Mouse (Mus musculus) heart, adult 18-20 months (tissue): ENCODE measurements around the gene Gfi1b. TPM values are rescaled to one million over a fixed set of nuclear protein-coding genes. Genes with fewer than 3 reads are reported as not detected.

Source experiments
- DNase-seq, 2 experiments: peaks; one replicate each; pipeline ENCODE4 v3.0.0; 2021 to 2022; ENCODE audit warnings: mixed read lengths in 1 of 2
- long read RNA-seq, 2 experiments: library from polyadenylated mRNA; stranded (forward); transcript quantifications; one replicate each; pipeline ENCODE4 v2.0.0; 2021
- total RNA-seq, 2 experiments: library from RNA; stranded (reverse); gene quantifications; 2 replicates each; pipeline ENCODE4 v1.2.3; 2021

The Gfi1b gene
- total RNA-seq: not detected
- long read RNA-seq, experiment 1: 0 reads
- long read RNA-seq, experiment 2: 0 reads

- peak; percentile 14 to 21 for DNase-seq
These were observed at the start of gene Gfi1b for GRCm38 (mm10) chr2:28621664-28622171. TSS of gene Gfi1b (minus strand) at chr2:28621982.

DNA sequence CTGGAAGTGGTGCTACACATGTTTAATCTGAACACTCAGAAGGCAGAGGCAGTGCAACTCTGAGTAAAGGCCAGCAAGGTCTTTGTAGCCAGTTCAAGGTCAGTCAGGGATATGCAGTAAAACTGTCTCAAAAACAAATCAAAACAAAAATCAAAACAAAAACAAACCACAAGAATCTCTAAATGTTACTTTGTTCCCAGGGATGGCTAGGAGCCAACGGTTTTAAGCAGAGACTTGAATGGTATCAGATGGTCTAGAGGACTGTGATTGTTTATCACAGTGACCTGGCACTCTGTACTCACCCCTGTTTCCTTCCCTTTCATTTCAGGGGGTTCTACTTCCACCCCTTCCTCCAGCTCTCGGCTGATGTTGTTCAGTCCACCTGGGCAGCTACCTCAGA lies 49.7 kb upstream of the Gfi1b start:
- DNase-seq: no peak

DNA sequence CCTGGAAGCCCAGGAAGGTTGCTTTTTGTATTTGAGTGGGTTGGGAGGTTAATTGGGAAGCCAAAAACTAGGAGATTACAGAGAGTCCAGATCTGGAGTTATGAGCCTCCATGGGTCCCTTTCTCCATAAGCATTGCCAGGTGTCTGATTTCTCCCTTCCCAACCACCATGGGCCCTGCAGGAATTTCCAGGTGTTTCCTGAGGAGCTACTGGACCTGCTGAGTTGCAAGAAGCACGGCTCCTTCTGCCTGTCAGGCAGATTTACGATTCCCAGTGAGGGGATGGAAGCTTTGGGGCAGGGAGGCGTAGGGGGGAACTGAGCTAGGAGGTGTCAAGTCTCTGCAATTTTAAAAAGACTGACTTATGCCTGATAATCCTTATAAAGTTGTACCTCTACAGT lies 44.0 kb upstream of the Gfi1b start:
- no peak for DNase-seq

- DNase-seq: no peak
These were observed 41.1 kb upstream of the Gfi1b start for GRCm38 (mm10) chr2:28662891-28663290.

DNA sequence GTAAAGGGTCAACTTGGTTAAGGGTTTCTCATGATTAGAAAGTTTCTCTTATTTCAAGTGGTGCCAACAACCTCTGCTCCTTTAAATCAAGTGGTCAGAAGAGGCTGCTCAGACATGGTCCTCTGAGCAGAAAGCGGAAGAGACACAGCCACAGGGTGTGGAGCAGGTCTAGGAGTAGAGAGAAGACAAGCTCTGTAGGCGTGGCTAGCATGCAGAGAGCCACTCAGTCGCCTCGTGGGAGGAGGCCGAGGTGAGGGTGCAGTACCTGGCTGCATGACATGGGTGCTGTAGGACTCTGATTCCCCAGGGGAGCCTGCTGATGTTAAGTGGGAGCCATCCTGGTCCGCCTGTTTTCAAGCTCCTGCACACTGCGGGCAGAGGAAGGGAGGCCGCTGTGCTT lies 34.4 kb upstream of the Gfi1b start:
- DNase-seq: no peak

- DNase-seq: peak in 1 of 2 experiments; percentile 13
These were observed 32.5 kb upstream of the Gfi1b start for GRCm38 (mm10) chr2:28654295-28654694.

GRCm38 (mm10) chr2:28653351-28653750 lies 31.6 kb upstream of the Gfi1b start:
- DNase-seq: no peak

DNA sequence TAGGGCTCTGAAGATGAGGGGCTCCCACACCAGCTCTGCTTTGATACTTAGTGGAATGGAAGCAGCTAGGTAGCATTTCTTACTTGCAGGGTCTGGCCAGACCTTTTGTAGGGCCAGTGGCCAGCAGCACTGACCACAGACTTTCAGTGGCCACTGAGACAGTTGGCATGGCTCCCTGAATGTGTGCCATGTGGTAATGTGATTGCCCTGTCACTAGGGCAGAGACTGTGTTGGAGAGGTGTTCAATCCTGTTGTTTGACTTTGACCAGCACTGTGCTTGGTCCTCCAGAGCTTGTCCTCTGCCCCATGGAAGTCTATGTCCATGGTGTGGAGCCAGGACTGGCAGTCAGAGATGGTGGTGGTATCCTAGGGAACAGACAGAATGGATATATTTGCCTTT lies 28.7 kb upstream of the Gfi1b start:
- DNase-seq: peak; percentile 14 to 17

- no peak for DNase-seq
These were observed 21.3 kb upstream of the Gfi1b start for GRCm38 (mm10) chr2:28643081-28643480.

- DNase-seq: peak in 1 of 2 experiments; percentile 21
These were observed 19.7 kb upstream of the Gfi1b start for GRCm38 (mm10) chr2:28641435-28641941.

- DNase-seq: peak; percentile 97
These were observed 19.0 kb upstream of the Gfi1b start, which contains the start of gene Tsc1 for GRCm38 (mm10) chr2:28640461-28641424. TSS of gene Tsc1 (plus strand) at chr2:28641228.

DNA sequence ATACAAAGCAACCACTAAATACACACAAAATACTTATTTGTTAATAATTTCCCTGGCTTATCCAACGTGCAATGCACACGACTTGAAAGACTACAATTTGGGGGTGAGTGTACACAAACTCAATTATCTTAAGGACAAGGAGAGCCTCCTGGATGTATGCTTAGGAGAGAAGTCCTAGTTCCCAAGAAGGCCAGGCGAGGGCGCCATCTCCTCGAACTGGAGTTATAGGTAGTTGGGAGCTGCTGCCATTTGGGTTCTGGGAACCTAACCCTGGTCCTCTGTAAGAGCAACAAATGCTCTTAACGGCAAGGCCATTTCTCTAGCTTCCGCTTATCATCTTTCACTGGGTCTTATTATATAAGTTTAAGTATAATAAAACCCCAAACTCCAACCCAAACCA lies 18.0 kb upstream of the Gfi1b start:
- DNase-seq: peak in 1 of 2 experiments; percentile 32

DNA sequence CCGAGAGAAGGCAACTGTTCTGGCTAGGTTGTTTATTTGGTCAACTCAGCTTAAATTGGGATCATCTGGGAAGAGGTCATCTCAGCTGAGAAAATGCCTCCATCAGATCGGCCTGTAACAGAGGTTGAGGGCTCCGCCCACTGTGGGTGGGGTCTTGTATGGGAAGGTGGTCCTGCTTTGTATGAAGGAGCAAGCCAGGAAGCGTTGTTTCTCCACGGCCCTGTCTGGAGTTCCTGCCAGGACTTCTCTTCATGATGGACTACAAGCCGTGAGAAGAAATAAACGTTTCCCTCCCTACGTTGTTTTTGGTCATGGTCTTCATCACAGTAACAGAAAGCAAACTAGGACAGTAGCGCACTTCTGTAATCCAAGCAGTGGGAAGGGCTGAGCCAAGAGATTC lies 17.1 kb upstream of the Gfi1b start:
- peak; percentile 9 to 37 for DNase-seq

DNA sequence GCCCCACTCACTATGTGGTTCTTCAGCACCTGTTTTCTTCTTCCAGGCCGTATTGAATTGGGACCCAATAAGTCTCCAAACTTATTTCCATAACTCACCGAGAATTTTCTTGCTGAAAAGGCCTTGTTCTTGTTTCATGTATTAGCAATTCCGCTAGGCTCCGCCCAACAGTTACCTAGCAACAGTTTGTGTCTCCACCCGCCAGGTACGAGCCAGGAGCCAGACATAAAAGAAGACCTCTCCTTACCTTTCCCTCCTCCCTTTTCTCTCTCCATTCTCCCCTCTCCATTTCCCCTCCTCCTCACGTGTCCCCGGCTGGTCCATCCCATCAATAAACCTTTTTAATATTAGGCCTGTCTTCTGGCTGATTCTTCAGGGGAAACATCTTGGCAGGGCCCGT lies 16.6 kb upstream of the Gfi1b start:
- no peak for DNase-seq

DNA sequence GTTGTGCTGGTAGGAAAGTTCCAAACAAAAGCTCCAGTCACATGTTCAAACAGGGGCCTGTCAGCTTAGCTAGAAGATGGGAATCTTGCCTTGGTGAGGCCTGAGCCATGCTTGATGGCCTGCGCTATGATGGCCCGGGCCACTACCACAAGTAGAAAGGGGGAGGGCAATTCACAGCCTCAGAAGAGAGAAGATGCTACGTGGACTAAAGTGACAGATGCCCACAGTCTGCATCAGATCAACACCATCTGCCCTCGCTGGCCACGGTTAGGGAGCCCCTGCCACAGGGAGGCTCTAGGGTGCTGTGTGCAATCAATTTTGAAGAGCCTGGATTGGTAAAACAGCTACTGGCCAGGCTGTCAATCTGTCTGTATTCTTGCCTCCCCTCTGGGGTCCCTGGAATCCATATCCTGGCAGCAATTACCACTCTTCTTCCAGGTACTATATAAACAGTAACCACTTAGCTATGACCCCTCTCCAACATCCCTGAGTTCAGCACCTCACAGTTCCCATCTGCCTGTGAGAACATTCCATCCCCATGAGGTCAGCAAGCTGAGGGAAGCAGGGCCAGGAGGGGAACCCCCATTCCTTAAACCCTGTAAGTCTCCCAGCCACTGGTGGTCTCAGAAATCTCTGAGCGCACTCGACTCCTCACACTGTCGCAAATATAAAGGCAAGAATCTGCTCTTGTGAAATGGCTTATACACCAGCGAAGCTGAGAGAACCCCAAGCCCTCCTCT lies 15.5 kb upstream of the Gfi1b start:
- DNase-seq: no peak

DNA sequence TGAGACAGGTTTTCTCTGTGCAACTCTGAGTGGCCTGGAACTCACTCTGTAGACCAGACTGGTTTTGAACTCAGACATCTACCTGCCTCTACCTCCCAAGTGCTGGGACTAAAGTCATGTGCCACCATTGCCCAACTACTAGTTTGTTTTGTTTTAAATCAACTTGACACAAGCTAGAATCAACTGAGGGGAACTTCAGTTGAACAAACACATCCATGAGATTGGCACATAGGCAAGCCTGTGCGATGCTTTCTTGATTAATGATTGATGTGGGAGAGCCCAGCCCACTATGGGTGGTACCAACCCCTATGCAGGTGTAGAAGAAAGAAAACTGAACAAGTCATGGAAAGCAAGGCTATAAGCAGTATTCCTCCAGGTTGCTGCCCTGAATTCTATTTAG lies 13.4 kb upstream of the Gfi1b start:
- no peak for DNase-seq

- no peak for DNase-seq
These were observed 11.4 kb upstream of the Gfi1b start for GRCm38 (mm10) chr2:28633136-28633535.

DNA sequence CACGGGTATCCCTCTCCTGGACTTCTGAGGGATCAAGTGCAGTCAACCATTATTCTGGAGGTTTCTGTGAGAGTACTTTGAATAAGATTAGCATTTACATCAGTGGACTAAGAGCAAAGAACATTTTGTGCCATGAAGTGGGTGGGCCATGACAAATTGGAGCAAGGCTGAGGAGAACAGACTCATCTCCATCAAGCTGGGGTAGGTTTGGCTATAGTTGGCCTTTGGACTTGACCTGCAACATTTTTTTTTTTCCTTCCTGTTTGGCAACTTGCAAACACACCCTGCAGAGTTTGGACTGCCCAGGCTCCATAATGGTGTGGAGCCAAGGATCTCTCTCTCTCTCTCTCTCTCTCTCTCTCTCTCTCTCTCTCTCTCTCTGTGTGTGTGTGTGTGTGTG lies 10.8 kb upstream of the Gfi1b start:
- no peak for DNase-seq

GRCm38 (mm10) chr2:28629911-28630381 lies 8.2 kb upstream of the Gfi1b start:
- DNase-seq: no peak

DNA sequence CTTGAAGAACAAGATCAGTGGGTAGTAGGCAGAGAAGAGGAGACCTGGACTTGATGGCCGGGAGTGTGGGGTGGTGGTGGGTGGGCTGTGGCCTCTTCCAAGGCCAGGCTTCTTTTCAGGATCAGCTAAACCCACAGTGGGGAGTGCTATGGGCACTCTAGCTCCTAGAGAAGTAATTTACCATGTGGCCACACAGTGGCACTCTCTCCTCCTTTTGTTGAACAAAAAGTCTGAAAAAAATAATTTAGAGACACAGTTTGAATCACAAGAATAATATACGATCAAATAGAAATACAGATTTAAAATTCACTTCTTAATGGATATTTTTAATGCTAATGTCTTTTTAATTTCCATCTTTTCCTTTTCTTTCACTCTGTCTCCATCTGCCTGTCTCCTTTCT lies 6.3 kb upstream of the Gfi1b start:
- no peak for DNase-seq

- no peak for DNase-seq
These were observed 4.3 kb upstream of the Gfi1b start for GRCm38 (mm10) chr2:28626038-28626437.

DNA sequence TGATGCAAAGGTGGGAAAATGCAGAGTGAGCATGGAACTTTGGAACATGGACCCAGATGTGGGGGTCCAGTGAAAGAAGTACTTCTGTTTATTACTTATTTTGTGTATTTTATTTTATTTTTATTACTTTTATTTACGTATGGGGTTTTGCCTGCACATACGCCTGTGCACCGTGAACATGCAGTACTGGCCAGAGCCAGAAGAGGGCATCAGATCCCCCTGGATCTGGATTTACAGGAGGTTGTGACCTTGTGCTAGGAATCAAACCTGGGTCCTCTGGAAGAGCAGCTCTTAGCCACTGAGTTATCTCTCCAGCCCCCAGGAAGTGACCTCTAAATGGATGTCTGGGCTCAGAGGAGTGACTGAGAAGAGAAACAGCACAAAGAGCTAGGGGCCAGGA lies 3.1 kb upstream of the Gfi1b start:
- no peak for DNase-seq
